Mouse (Mus musculus) liver, adult 2 months (tissue): ENCODE measurements around the gene Ntpcr. TPM values are rescaled to one million over a fixed set of nuclear protein-coding genes. Genes with fewer than 3 reads are reported as not detected.

ENCODE experiments used
- DNase-seq: peaks from one replicate; pipeline ENCODE4 v3.0.0-alpha.2; 2011; ENCODE audit warnings: low read depth, low spot score; ENCODE audit errors: extremely low read depth
- H3K27ac ChIP-seq: fragments of 200-500 bp; replicated peaks from 2 replicates; pipeline ENCODE4 v1.5.1; 2012; ENCODE audit warnings: low read depth, mild to moderate bottlenecking, control low read depth, inconsistent platforms, low read length; ENCODE audit not compliant: insufficient read depth
- H3K27me3 ChIP-seq: fragments of 200-500 bp; 2 replicates; pipeline ENCODE4 v1.6.1; 2012; ENCODE audit warnings: mild to moderate bottlenecking, moderate library complexity, low read length, inconsistent platforms; ENCODE audit not compliant: control insufficient read depth, insufficient read depth
- H3K36me3 ChIP-seq: fragments of 200-500 bp; 2 replicates; pipeline ENCODE4 v1.6.1; 2012; ENCODE audit warnings: low read length, inconsistent platforms; ENCODE audit not compliant: control insufficient read depth, insufficient read depth
- H3K4me1 ChIP-seq: fragments of 200-500 bp; 2 replicates; pipeline ENCODE4 v1.6.1; 2011; ENCODE audit warnings: low read length; ENCODE audit not compliant: control insufficient read depth, insufficient read depth
- H3K4me3 ChIP-seq: fragments of 200-500 bp; 2 replicates; pipeline ENCODE4 v1.5.1; 2011; ENCODE audit warnings: low read depth, mild to moderate bottlenecking, control low read depth, low read length, moderate library complexity; ENCODE audit not compliant: insufficient read depth
- H3K79me2 ChIP-seq: fragments of 200-500 bp; 2 replicates; pipeline ENCODE4 v1.6.1; 2012; ENCODE audit warnings: inconsistent platforms, mild to moderate bottlenecking, low read length, moderate library complexity; ENCODE audit not compliant: control insufficient read depth, insufficient read depth
- H3K9ac ChIP-seq: fragments of 200-500 bp; 2 replicates; pipeline ENCODE4 v1.6.1; 2012; ENCODE audit warnings: low read depth, mild to moderate bottlenecking, control low read depth, inconsistent platforms, low read length
- CTCF ChIP-seq: fragments of 200-500 bp; IDR thresholded peaks from 2 replicates; pipeline ENCODE4 v1.5.1; 2011; ENCODE audit warnings: low read depth, low read length, control low read depth
- POLR2A ChIP-seq: fragments of 200-500 bp; IDR thresholded peaks from 2 replicates; pipeline ENCODE4 v1.6.1; 2011; ENCODE audit warnings: low read length, control low read depth; ENCODE audit not compliant: insufficient read depth; ENCODE audit errors: extremely low read depth
- WGBS: fragments of 180-500 bp; shearing (Covaris S2); methylation state at CpG from one replicate; pipeline ENCODE4 v1.1.7; 2018; 5-methylcytosine and 5-hydroxymethylcytosine counted together
- polyA plus RNA-seq: library from polyadenylated mRNA; depleted of rRNA; stranded (reverse); fragments of >200 nt; gene quantifications from 2 replicates; pipeline ENCODE4 v1.2.3, GENCODE M21; 2012
- total RNA-seq: library from RNA; depleted of rRNA; stranded (reverse); fragments of >200 nt; gene quantifications from 2 replicates; pipeline ENCODE4 v1.2.3, GENCODE M21; 2014

Gene Ntpcr
- total and polyA plus RNA-seq, 2 experiments, result 11.4 to 12.3 TPM

GRCm38 (mm10) chr8:125727797-125728196, 2.0 kb upstream of the Ntpcr start:
- H3K4me3 ChIP-seq, result no peak overlapping the region
- 58% methylated on average over 8 of the region's 8 CpGs for WGBS
- H3K36me3 ChIP-seq, result no peaks in the 10 kb centered on the region
- DNase-seq, result no peak
- H3K27me3 ChIP-seq, result no peaks in the 10 kb centered on the region
- H3K9ac ChIP-seq, result no peak overlapping the region
- TF ChIP-seq POLR2A (no peak), CTCF (no peak)
- H3K4me1 ChIP-seq, result no peaks in the 10 kb centered on the region
- H3K79me2 ChIP-seq, result no peaks in the 10 kb centered on the region
- H3K27ac ChIP-seq, result no peak overlapping the region

- H3K79me2 ChIP-seq, result no peaks in the 10 kb centered on the region
- H3K27ac ChIP-seq, result peak overlapping the region; percentile 18; the same call in 1 of the 2 replicates
- H3K36me3 ChIP-seq, result no peaks in the 10 kb centered on the region
- WGBS, result 6% methylated on average over 52 of the region's 52 CpGs
- peaks cover 3% of the 10 kb centered on the region for H3K4me1 ChIP-seq
- H3K9ac ChIP-seq, result peak overlapping the region; percentile 87
- no peaks in the 10 kb centered on the region for H3K27me3 ChIP-seq
- TF ChIP-seq CTCF, result no peak
- no peak for TF ChIP-seq POLR2A
- H3K4me3 ChIP-seq, result peak overlapping the region; percentile 88
- DNase-seq, result peak; percentile 69
Measured at GRCm38 (mm10) chr8:125733964-125734956, 4.5 kb downstream of the Ntpcr start.

- Histone ChIP-seq H3K27ac (no peak overlapping the region), H3K36me3 (peaks cover 2% of the 10 kb centered on the region; the same call in 1 of the 2 replicates), H3K79me2 (no peaks in the 10 kb centered on the region), H3K4me1 (peaks cover 5% of the 10 kb centered on the region), H3K9ac (no peak overlapping the region), H3K4me3 (no peak overlapping the region), H3K27me3 (no peaks in the 10 kb centered on the region)
- no peak for DNase-seq
- TF ChIP-seq POLR2A (no peak), CTCF (no peak)
- WGBS, result 97% methylated on average over 4 of the region's 4 CpGs
Measured at GRCm38 (mm10) chr8:125738956-125739355, 9.2 kb downstream of the Ntpcr start.

GRCm38 (mm10) chr8:125740655-125741054, 10.9 kb downstream of the Ntpcr start:
- Histone ChIP-seq H3K79me2 (no peaks in the 10 kb centered on the region), H3K27ac (no peak overlapping the region), H3K4me3 (no peak overlapping the region), H3K36me3 (peaks cover 2% of the 10 kb centered on the region; the same call in 1 of the 2 replicates), H3K4me1 (0 out of 2 replicates have a peak, but pooled peaks cover 3% of the 10 kb centered on the region), H3K27me3 (no peaks in the 10 kb centered on the region), H3K9ac (no peak overlapping the region)
- TF ChIP-seq CTCF (no peak), POLR2A (no peak)
- no peak for DNase-seq
- 94% methylated on average over 10 of the region's 10 CpGs for WGBS

GRCm38 (mm10) chr8:125741377-125741776, 11.6 kb downstream of the Ntpcr start:
- Histone ChIP-seq H3K4me3 (no peak overlapping the region), H3K27me3 (no peaks in the 10 kb centered on the region), H3K27ac (no peak overlapping the region), H3K79me2 (no peaks in the 10 kb centered on the region), H3K9ac (no peak overlapping the region), H3K4me1 (0 out of 2 replicates have a peak, but pooled peaks cover 3% of the 10 kb centered on the region), H3K36me3 (peaks cover 2% of the 10 kb centered on the region; the same call in 1 of the 2 replicates)
- DNase-seq, result no peak
- WGBS, result 88% methylated on average over 5 of the region's 5 CpGs
- TF ChIP-seq POLR2A, result no peak
- no peak for TF ChIP-seq CTCF
